ENCODE assay signal across 16 mouse cellular contexts in the genomic region with DNA sequence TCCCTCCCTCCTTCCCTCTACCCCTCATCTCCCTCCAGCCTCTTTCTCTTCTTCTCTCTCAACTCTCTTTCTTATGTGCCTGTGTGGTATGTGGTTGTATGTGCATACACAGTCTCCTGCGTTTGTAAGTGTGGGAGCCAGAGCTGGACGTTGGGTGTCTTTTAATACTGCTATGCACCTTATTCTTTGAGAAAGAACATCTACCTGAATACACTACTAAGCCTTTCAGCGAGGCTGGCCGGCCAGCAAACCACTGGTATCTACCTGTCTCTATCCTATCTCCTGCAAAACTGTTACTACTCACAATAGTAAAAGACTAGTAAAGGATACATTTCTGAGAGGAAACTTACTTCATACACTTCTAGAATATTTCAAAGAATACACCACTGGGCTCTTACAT.
"Had no signal": no experiment of that assay in that cellular context is flagged by ENCODE, and none has a peak within 500 bp of the region (broad histone marks: within the 10 kb centered on the region; RNA-seq: fewer than 3 reads in every experiment).

No protein-coding gene starts in this region.

- H3K9ac ChIP-seq: neural tube, embryonic 13.5 days; neural tube, embryonic 15.5 days; stomach, embryonic 15.5 days had no signal

- H3K9me3 ChIP-seq: neural tube, embryonic 13.5 days; neural tube, embryonic 15.5 days; stomach, embryonic 15.5 days had no signal

- H3K4me1 ChIP-seq: stomach, embryonic 15.5 days had no signal

- H3K4me3 ChIP-seq: neural tube, embryonic 13.5 days; neural tube, embryonic 15.5 days; stomach, embryonic 15.5 days had no signal

- H3K4me2 ChIP-seq: neural tube, embryonic 13.5 days; neural tube, embryonic 15.5 days; stomach, embryonic 15.5 days had no signal

- DNase-seq: retina, postnatal 1 day; right cerebral cortex, adult 18-20 months; right cerebral cortex, postnatal 14 days; right cerebral cortex, postnatal 25 days; right cerebral cortex, postnatal 4 days; spleen, adult 18-20 months; thymus, adult 18-20 months; thymus, adult 2 months; thymus, postnatal 14 days; thymus, postnatal 25 days; thymus, postnatal 36 days; thymus, postnatal 4 days had no signal

- H3K27me3 ChIP-seq: stomach, embryonic 15.5 days had no signal

- H3K27ac ChIP-seq: neural tube, embryonic 13.5 days; neural tube, embryonic 15.5 days; stomach, embryonic 15.5 days; stomach, postnatal 0 days had no signal

- H3K36me3 ChIP-seq: neural tube, embryonic 13.5 days; neural tube, embryonic 15.5 days; stomach, embryonic 15.5 days had no signal
